Mouse (Mus musculus): ENCODE measurements at regions not wholly inside any gene's neighbourhood (a gene's known extent, or its start where the extent isn't known, plus 50 kb on each side); places are given as distances from the start of the nearest gene placed in this dataset.

DNA sequence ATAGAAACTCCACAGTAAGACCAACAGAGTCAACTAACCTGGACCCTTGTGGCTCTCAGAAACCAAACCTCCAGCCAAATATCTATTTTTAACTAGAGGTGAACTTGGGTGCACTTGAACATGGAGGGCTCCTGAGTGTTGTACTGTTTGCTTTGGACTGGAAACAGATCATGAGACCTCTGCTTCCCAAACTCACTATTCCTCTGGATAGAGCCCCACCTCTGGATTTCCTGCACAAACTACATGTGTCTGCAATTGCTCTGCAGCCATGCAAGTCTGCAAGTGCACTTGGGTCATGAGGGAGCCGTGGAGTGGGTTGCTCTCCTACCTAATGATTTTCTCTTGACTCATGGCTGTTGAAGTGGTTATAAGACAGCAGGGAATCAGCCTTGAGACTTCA lies 759.9 kb upstream of the Fam160b2 start:
- no peak for DNase-seq (ENCODE audit: low spot score)

DNA sequence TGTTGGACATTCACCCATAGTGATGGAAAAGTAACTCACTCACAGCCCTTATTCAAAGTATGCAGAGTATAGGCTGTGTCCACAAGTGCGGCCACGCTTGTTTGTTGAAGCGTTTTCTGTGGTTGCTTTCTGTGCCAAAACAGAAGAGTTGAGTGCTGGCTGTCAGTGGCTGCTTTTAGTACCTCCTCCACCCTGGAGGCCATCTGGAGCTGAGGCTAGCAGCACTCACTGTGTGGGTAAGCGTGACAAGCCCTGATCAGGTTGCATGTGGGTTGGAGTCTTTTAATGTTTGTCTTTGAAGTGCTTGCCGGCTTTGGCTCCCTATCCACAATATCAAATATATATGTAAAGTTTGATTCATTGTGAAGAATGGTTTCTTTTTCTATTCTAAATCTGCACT lies 738.6 kb upstream of the Fam160b2 start:
- no peak for DNase-seq (ENCODE audit: low spot score)

DNA sequence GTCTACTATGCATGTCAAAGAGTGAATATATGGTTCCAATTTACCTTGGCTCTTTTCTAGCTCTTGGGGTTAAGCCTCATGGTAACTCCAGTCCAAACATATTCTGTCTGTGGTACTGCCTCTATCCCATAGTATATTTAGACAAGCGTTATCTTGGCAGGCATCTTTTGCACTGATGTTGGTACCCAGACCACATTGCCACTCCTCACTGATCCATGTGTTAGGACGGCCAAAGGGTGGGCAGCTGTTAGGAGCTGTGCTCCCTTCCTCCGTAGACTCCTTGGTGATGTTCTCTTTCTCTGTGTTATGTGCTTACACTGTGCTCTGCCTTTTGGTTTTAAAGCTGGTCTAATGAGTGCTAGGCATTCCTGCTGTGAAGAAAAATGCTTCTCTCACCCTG lies 737.3 kb upstream of the Fam160b2 start:
- DNase-seq (ENCODE audit: low spot score) = no peak

DNA sequence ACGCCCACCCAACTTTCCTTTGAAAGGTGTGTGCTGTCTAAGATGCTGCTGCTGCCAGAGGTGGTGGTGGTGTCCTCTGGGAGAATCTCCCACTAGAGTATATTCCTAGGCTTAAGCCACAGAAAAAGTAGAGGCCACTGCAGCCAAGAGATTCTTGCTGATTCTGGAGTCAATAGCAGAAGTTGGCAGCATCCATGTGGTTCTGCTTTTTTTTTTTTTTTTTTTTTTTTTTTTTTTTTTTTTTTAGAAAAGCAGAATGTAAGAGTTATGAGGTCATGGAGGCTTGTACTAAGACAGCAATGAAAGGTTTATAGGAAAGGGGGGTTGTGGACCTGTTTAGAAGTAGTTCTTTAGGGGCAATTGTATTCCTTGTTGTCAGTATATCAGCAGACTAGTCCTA lies 734.4 kb upstream of the Fam160b2 start:
- no peak for DNase-seq (ENCODE audit: low spot score)

DNA sequence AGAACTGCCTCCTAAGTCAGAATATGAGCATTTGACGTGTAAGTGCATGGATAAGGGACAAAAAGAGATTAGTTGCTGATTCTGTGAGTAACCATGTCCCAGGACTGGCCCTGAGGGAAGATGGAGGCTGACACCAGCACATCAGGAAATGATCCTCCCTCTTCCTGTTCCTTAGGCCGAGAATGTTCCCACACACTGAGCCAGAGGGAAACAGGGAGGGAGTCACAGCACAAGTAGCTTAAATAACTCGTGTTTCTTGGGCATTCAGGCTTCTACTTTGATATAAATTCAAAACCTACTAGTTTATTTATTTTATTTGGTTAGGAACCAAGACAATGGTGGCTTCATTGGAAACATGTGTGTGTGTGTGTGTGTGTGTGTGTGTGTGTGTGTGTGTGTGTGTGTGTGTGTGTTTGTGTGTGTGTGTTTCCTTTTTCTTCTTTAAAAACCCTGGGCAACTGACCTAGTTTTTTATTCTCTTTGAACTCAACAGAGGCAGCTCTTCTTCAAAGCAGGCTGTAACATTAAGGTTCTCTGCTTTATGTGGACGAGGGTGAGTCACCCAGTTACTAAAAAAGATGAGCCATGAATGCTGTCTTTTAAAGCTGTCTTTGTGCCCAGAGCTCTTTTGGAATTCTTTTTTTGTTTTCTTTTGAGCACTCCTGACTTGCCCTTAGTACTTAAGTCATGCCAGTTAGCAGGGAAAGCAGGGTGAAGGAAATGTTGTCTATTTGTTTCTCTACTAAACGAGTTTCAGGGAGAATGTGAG lies 730.4 kb upstream of the Fam160b2 start:
- DNase-seq (ENCODE audit: low spot score) = no peak

DNA sequence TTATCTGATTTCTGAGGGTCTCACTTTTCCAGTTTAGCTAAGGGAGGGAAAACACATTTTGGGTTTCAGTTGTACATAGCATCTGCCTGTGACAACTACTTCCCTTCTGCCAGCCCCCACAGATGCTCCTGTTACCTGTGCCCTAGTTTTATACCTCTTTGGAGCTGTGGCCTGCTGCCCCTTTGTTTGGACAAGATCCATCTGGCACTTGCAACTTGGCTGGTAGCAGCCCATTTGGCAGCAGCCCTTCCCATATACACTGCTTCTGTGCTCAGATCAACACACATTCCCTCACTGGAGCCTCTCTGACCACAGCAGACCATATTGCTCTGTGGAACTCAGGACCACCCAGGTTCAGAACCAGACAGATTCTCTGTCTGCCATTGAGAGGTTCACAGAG lies 728.0 kb upstream of the Fam160b2 start:
- DNase-seq (ENCODE audit: low spot score) = no peak

DNA sequence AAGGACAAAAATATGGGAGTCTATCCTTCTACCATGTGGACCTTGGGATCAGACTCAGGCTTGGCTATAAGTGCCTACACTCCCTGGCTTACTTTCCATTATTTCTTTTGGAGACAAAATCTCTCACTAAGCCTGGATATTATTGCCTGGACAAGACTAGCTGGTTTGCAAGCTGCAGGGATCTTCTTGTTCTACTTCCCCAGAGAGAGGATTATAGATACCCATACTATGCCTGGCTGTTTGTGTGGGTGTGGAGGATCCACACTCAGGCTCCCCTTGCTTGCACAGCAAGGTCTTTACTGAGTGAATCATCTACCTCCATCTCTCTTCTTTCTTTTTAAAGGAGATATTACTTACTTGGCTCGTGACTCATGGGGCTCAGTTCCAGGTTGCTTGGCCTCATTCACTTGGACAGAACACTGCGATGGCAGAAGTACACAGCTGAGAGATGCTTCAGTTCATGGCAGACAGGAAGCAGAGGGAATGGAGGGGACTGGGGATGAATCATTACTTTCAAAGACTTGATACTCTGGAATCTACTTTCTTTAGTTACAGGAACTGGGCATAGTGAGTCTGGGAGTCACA lies 727.0 kb upstream of the Fam160b2 start:
- no peak for DNase-seq (ENCODE audit: low spot score)

DNA sequence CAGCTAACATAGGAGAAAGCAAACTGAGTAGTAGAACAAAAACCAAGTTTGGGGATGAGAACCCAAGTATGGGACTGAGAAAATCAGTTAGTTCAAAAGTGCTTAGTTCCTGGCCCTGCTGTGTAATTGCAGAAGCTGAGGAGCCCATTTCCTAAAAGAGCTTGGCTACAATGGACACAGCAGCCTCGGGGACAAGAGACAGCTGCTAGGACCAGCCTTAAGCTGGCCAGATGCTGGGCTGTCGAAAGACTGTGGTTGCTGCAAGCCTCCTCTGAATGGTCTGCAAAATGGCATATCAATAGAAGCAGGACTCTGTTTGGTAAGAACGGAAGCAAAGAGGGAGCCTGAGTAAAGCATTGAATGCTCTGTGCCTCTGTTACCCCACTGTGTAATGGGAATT lies 715.6 kb upstream of the Fam160b2 start:
- no peak for DNase-seq (ENCODE audit: low spot score)

DNA sequence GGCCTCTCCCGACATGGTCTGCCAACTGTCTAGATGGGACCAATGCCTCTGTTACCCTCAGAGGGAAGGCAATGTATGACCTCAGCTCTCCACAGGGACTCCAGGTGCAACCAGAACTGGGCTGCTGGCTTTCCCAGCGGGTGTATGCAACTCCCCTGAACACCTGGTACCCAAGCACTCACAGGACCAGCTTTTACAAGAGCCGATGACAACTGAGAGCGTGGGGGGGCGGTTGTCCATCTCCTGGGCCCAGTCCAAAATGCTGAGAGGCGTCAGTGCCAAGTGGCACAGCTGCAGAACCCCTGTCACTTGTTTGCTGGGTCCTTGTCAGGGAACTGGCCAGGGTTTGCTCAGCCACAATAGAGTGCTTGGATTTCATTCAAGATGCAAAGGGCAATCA lies 700.1 kb upstream of the Fam160b2 start:
- DNase-seq (ENCODE audit: low spot score) = no peak

DNA sequence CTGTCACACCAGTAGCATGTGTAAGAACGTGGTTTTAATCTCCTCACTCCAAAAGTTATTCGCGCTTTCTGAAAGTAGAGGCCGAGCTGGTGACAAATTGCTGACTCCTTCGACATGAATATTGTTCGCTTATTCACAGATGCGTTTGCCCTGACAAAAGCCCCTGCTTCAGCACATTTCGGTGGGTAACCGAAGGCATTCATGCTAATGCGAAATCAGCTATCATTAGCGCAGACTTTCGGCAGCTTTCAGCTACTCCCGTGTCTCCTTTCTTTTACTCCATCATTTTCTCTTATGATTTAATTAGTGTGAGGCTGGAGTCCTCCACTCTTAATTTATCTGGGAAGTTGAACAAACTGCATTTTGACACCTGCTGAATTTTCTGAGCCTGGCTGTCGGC lies 681.9 kb upstream of the Fam160b2 start:
- DNase-seq (ENCODE audit: low spot score) = no peak

DNA sequence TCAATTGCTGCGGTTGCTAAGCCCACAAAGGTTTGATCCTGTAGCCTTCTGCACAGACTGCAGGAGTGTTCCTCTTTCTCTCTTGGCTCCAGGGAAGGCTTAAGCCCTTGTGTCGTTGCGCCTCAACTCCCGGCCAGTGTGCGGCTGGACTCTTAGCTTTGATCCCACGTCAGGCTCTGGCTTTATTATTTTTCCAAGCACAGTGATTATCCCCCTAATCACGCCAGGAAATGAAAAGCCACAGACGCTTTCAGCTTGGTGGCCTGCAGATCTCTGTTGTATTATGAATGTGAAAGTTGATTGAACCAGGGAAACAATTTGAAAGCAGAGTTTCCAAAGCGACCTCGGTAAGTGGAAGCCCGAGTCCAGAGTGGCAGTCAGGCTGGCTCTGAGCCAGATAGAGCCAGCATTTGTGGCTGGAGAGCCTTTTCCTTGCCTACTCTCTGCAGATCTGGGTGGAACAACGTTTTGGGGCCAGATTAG lies 676.7 kb upstream of the Fam160b2 start:
- no peak for DNase-seq (ENCODE audit: low spot score)

DNA sequence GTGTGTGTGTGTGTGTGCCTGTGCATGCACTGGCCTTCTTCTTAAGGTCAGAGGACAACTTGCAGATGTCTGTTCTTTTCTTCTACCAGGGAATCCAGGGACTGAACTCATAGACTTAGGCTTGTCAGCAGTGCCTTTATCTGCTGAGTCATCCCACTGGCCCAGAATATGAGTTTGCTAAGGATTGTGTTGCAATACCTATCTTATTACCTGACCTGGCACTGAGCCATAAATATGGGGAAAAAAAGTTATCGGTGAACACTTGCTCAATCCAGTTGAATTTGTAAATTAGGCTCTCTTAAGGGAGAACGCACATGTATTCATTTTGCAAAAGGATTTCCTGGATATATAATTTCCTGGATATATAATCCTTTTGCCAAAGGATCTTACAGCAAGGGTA lies 672.8 kb upstream of the Fam160b2 start:
- DNase-seq (ENCODE audit: low spot score) = no peak

DNA sequence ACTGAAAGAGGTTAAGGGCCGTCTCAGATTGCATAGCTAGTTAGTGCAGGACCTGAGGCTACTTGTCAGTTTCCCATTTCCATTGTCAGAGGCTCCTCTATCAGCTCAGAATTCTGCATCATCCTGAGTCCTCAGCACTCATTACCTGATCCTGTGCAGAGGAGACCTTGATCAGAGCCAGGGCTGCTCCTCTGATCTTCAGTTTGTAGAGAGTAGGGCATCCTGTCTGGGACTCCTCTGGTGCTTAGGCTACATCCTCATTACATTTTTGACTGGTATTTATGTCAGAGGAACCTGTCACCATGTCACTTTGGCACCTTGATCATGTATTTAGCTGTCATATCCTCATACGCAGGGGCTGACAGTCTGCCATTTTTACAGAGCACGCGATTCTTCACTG lies 658.0 kb upstream of the Fam160b2 start:
- DNase-seq (ENCODE audit: low spot score) = no peak

DNA sequence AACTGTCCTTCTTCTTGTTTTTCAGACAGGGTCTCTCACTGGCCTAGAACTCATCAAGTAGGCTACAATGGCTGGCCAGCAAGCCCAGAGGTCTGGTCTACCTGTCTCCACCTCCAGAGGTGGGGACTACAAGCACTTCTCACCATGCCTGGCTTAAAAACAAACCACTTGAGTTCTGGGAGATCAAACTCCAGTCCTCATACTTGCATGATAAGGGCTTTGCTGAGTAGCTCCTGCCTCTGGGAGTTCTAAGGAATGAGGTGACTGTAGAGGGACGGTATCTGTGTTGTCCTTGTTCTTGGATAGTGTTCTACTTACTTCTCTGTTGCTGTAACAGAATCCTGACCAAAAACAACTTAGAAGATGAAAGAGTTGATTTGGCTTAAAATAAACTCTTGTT lies 654.6 kb upstream of the Fam160b2 start:
- DNase-seq (ENCODE audit: low spot score) = no peak

DNA sequence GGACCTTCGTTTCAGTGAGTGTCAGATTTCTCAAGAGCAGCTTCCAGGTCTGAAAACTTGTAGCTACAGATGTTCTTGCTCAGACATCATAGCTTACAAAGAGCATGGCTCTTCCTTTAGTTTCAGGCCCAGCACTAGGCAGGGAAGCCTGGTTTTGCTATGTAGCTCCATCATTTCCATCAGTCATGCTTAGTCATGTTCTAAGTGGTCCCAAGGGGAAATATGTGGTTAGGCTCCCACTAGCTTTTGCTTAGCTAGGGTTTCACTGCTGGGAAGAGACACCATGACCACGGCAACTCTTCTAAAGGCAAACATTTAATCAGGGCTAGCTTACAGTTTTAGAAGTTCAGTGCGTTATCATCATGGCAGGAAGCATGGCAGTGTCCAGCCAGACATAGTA lies 652.5 kb upstream of the Fam160b2 start:
- no peak for DNase-seq (ENCODE audit: low spot score)

DNA sequence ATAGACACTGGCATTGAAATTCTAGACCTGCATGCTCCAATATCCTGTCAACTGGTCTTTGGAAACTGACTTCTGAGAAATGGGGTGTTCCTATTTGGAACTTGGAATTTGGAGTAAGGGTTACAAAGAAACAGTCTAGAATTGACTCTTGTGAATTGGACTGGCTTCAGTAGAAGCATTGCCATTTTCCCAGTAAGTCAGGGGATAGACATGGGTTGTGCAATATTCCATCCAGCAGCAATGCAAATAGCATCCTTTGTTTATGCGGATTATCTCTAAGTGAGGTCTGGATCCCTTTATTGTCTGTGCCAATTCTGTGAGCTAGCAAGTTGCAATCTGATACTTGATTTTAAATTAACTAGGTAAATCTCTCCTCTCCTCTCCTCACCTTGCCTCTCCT lies 651.5 kb upstream of the Fam160b2 start:
- no peak for DNase-seq (ENCODE audit: low spot score)

DNA sequence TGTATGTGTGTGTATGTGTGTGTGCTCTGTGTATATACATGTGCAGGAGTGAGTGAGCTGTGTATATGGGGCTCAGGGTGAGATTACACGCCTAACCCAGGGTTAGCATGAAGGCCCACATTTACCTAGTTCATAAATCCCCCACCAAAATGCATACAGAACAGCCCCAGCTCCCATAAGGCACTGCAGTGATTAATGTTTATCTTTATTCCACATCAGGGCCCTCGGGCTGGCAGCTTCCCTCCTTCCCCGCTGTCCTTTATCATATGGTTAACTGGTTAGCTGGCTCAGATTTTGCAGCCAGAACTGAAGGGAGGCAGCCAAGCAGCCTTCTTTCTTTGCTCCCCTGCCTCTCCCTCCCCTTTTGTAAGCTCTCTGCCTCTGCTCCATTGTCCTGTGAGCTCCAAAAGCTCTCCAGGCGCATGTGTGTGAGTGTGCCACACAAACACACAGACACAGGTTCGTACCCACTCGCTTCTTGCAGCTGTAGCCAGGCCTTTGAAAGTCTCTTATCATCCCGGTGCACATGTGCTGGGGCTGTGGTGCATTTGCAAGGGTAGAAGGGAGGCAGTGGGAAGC lies 649.8 kb upstream of the Fam160b2 start:
- no peak for DNase-seq (ENCODE audit: low spot score)

DNA sequence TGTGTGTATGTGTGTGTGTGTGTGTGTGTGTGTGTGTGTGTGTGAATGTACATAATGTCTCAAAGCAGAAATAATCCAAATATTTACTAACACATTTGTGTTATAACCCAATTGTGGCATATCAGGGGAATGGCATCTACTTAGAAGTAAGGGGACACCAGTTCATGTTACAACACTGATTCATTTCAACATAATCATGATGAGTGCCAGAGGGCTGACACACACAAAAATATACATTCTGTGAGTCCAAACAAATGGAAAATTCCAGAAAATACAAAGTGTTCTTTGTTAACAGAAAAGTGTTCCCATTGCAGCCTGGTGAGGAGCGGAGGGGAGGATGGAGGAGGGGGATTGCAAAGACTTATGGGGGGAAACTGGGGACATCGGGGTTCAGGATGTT lies 648.9 kb upstream of the Fam160b2 start:
- no peak for DNase-seq (ENCODE audit: low spot score)

DNA sequence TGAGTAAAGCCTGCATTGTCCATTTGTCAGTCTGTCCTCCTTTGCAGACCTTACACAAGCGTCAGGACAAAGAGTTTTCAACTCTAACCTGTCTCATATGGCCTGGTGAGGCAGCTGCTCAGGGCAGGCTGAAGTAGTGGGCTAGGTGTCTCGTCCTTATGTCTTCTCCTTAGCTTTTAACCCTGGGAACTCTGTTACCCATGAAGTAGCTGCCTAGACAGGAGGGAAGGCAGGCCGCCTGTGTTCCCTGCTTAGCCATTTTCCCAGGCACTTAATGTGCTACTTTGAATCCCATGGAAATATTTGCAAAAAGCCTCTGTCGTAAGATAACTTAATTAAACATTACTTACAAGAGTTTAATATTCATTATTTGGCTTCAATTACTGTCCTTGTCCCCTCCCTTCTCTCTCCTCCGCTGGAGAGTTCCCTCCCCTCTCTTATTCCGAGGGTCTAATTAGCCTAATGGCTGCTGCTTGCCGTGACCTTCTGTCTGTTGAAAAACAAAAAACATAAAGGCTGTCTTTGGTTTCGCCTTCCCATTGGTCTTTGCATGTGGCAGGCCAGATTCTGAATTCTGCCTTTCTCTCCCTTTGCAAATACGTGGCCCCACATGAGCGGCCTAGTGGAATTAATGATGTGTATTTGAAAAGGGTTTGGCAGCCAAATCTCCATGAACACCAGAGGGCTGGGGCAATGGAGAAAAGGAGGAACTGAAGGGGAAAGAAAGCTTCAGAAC lies 642.2 kb upstream of the Fam160b2 start:
- DNase-seq (ENCODE audit: low spot score) = no peak

DNA sequence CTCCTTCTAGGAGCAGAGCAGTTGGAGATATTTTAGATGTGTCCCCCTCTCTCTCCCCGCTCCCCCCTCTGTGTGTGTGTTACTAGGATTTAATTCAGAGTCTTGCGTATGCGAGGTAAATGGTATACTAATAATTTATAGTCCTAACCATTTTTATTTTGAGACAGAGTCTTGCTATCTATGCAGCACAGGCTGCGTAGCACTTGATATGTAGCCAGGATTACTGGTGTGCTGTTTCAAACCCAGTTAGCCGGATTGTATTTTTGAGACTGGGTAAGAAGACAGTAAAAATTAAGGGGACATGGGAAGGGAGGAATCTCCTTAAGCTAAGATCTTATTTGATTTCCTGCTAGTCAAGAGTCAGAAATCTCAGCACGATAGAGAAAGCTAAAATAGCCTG lies 636.6 kb upstream of the Fam160b2 start:
- DNase-seq (ENCODE audit: low spot score) = no peak

DNA sequence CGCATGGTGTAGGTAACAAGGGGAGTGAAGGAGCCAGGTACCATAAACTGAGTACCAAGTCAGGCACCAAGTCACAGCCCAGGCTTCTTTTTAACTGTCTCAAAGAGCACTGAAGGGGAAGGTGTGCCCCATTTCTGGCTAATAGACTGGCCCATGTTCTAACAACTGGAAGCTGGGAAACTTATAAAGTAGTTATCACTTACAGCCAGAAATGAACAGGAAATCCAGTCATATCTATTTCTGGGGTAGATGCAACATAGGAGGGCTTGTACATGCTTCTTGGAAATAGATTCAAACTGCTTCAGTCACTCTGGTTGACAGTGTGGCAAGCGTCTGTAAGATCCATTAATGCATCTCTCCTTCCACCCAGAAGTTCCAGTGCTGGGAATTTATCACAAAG lies 635.3 kb upstream of the Fam160b2 start:
- no peak for DNase-seq (ENCODE audit: low spot score)

DNA sequence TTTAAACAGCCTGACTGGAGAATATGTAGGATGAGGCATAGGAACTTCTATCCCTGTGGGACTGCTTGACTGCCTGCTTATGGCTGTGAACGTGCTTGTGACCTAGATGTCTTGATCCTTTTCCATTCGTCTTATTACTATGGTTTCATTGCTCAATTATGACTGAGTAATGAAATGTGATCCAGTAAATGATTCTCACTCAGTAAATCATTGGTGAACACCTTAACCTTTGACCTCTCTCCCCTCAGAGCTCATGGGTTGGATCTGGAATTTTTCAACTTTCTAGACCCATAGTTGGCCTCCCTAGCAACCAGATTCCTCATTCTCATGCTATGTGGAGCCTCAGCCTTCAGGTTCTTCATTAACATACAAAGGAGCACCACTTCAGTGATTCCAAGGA lies 634.6 kb upstream of the Fam160b2 start:
- DNase-seq (ENCODE audit: low spot score) = no peak

DNA sequence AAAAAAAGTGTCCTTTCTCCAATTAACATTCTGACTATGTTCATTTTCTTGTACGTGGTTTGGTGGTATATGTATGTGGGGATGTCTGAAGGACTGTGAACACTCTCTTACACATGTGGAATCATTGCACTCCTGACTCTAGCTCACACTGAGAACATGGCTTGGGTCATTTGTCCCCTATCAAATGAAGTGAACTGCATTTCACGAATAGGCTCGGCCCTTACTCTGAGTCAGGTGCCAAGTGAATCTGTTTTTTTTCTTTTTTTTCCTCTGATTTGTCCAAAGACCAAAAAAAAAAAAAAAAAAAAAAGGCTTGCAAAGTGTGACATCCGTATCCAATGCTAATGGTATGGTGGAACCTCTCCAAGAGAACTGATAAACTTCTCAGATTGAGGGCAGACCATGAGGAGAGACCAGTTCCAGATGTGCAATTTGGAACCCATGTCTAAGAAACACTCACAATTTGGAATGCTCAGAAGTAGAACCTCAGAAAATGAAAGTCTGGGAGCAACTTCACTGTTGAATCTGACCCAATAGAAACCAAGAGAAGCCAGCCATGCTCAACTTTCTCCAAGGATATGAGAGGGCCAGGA lies 631.7 kb upstream of the Fam160b2 start:
- no peak for DNase-seq (ENCODE audit: low spot score)

Measured in T-cell, adult 2 months (primary cell).